Mouse (Mus musculus) hindbrain, embryonic 15.5 days (tissue): Measurements from ENCODE around the gene Naa38. TPM values are rescaled to one million over a fixed set of nuclear protein-coding genes. Genes with fewer than 3 reads are reported as not detected.

Experiments
- ATAC-seq: fragments of 200-750 bp; cut with Nextera tagmentation; 2 replicates; pipeline ENCODE4 v1.8.0; 2017; ENCODE audit warnings: low read depth, moderate number of reproducible peaks, moderate TSS enrichment; ENCODE audit not compliant: low FRiP score
- H3K27ac ChIP-seq: fragments of 300-500 bp; sonication (generic); replicated peaks from 2 replicates; pipeline ENCODE4 v1.5.1; 2015; ENCODE audit warnings: mild to moderate bottlenecking, inconsistent platforms
- H3K27me3 ChIP-seq: fragments of 300-500 bp; sonication (generic); 2 replicates; pipeline ENCODE4 v1.6.1; 2015; ENCODE audit warnings: control low read depth, inconsistent platforms
- H3K36me3 ChIP-seq: fragments of 300-500 bp; sonication (generic); 2 replicates; pipeline ENCODE4 v1.6.1; 2015; ENCODE audit warnings: control low read depth, inconsistent platforms
- H3K4me1 ChIP-seq: fragments of 300-500 bp; sonication (generic); replicated peaks from 2 replicates; pipeline ENCODE4 v1.6.1; 2015; ENCODE audit warnings: control low read depth, inconsistent platforms
- H3K4me2 ChIP-seq: fragments of 300-500 bp; sonication (generic); 2 replicates; pipeline ENCODE4 v1.6.1; 2015; ENCODE audit warnings: moderate library complexity, mild to moderate bottlenecking, inconsistent platforms
- H3K4me3 ChIP-seq: fragments of 300-500 bp; sonication (generic); 2 replicates; pipeline ENCODE4 v1.5.1; 2015; ENCODE audit warnings: mild to moderate bottlenecking, inconsistent platforms
- H3K9ac ChIP-seq: fragments of 300-500 bp; sonication (generic); 2 replicates; pipeline ENCODE4 v1.6.1; 2015; ENCODE audit warnings: inconsistent platforms
- H3K9me3 ChIP-seq: fragments of 300-500 bp; sonication (generic); 2 replicates; pipeline ENCODE4 v1.6.1; 2016; ENCODE audit warnings: control low read depth, inconsistent platforms
- WGBS: fragments of 180-500 bp; shearing (Covaris S2); methylation state at CpG from one replicate; pipeline ENCODE4 v1.1.7; 2015; 5-methylcytosine and 5-hydroxymethylcytosine counted together
- polyA plus RNA-seq: library from polyadenylated mRNA; unstranded; fragments of >200 nt; fragmentation: Nextera tagmentation; extraction: Ambion mirVana; gene quantifications from 2 replicates; pipeline ENCODE4 v1.2.1, GENCODE M21; 2015

The Naa38 gene
- polyA plus RNA-seq, 1 experiment from 2014 or later, result 109 TPM

DNA sequence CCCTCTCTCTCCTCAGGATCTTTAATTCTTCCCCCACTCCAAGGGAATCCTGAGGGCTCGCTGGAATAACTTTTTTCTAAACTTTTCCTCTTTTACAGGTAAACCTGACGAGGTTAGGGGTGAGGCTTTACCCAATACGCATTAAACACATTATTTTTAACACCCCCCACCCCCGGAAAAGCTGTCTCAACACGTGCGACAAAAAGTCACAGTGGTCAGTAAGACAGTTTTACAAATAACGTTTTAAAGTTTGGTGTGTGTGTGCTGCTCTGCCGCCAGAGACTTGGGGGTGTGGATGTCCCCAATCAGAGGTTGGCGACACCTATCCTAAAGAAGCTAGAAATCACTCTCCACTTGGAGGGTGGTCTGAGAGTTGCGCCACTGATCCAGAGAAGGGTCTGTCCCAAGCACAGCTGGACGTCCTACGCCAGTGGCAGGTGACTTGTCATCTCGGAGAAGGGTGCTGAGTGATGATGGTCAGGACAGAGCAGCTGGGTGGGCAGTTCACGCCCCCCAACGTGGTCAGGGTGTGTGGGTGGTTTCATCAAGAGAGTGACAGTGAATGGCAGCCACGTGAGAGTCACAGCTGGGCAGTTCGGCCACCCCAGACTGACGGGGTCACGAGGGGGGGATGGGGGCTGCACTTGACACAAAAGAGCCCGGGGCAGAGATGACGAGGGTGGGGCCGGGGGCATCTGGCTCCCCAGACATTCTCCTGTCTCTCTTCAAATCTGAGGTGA lies 27.5 kb upstream of the Naa38 start:
- no peaks in the 10 kb centered on the region for H3K9me3 ChIP-seq
- H3K4me1 ChIP-seq, result peaks cover 62% of the 10 kb centered on the region
- H3K27me3 ChIP-seq, result no peaks in the 10 kb centered on the region
- no peak for ATAC-seq
- peak overlapping the region; percentile 88 for H3K4me2 ChIP-seq
- H3K27ac ChIP-seq, result peak overlapping the region; percentile 100
- peak overlapping the region; percentile 91 for H3K4me3 ChIP-seq
- under 1% methylated on average over 22 of the region's 22 CpGs for WGBS
- H3K36me3 ChIP-seq, result peaks cover 10% of the 10 kb centered on the region
- peak overlapping the region; percentile 99 for H3K9ac ChIP-seq

GRCm38 (mm10) chr11:69368356-69369214 lies 26.7 kb upstream of the Naa38 start:
- Histone ChIP-seq H3K9me3 (no peaks in the 10 kb centered on the region), H3K27ac (peak overlapping the region; percentile 100), H3K4me3 (peak overlapping the region; percentile 91), H3K36me3 (peaks cover 2% of the 10 kb centered on the region), H3K4me1 (peaks cover 62% of the 10 kb centered on the region), H3K9ac (peak overlapping the region; percentile 99), H3K27me3 (no peaks in the 10 kb centered on the region), H3K4me2 (peak overlapping the region; percentile 88)
- under 1% methylated on average over 38 of the region's 106 CpGs for WGBS
- ATAC-seq, result peak; percentile 14; the same call in 1 of the 2 replicates

DNA sequence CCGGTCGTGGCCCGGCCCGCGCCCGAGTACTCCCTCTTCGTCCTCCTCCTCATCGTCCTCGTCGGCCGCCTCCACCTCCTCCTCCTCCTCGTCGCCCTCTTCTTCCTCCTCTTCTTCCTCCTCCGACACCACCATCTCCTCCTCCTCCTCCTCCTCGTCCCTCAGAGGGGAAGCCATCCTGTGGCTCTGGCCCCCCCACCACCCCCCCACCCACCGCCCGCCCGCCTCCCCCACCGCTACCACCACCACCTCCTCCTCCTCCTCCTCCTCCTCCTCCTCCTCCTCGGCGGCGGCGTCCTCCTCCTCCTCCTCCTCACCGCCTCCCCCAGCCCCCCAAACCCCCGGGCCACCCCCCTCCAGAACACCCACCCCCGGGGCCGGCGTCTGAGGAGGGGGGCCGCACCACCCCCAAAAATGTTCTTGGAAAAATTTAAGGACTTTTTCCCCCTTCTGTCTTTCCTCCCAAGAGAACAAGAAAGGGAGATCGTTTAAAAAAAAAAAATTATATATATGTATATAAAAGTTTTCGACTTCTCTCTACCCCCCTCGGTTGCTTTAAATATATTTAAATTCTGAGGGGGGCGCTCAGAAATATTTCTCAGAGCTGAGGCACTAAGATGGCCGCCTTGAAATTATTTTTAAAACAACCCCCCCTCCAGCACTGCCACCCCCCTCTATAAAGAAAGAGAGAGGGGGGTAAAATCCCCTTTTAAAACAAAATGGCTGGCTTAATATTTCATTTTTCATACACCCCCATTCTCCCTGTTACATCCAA lies 25.9 kb upstream of the Naa38 start, which contains the start of gene Chd3:
TSS of gene Chd3 (minus strand) at position 192 of the 775 bp plus-strand sequence.
- peak within 1 kb of the TSS; percentile 91 for H3K4me3 ChIP-seq
- H3K9ac ChIP-seq, result peak within 1 kb of the TSS; percentile 99
- no peak for ATAC-seq
- H3K27ac ChIP-seq, result peak within 1 kb of the TSS; percentile 100
- H3K9me3 ChIP-seq, result no peaks in the 10 kb centered on the region
- H3K4me2 ChIP-seq, result peak within 1 kb of the TSS; percentile 88
- H3K27me3 ChIP-seq, result no peaks in the 10 kb centered on the region
- peaks cover 59% of the 10 kb centered on the region for H3K4me1 ChIP-seq
- 2% methylated on average over 10 of the region's 34 CpGs for WGBS
- H3K36me3 ChIP-seq, result no peaks in the 10 kb centered on the region

DNA sequence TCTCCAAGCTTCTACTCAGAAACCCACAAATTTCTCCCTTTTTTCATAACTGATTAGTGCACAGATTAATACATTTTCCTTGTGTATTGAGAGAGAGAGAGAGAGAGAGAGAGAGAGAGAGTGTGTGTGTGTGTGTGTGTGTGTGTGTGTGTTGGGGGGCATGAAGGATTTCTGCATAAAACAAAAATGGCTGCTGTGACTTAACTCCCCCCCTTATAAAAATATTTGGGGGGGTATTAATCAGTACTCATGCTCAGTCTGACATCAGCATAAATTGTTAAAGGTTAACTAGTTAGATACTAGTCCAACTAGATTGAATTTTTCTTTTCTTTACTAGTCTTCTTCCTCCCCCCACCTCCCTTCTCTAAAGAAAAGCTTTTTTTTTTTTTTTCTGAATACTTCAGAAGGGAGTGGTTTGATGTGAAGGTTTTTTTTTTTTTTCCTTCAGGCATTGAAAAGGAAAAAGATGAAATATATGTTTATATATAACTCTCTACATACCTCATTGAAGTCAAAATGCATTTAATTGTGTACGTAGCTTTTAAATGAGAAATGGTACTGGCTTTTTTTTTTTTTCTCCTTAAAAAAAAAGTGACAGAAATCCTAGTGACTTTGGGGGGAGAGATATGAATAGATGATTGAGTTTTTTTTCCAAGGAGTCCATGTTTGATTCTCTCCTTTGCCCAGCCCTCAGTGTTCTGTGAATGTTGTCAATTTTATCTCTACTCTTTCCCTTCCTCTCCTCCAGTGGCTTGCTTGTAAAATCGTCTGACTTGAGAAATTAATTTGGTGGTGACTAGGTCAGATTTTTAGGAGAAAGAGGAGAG lies 25.1 kb upstream of the Naa38 start:
- WGBS, result 14% methylated on average over 2 of the region's 2 CpGs

GRCm38 (mm10) chr11:69370817-69371215 lies 24.5 kb upstream of the Naa38 start:
- H3K4me3 ChIP-seq, result peak overlapping the region; percentile 8; the same call in 1 of the 2 replicates
- H3K9me3 ChIP-seq, result no peaks in the 10 kb centered on the region
- 12% methylated on average over 9 of the region's 9 CpGs for WGBS
- H3K27me3 ChIP-seq, result no peaks in the 10 kb centered on the region
- ATAC-seq, result no peak
- no peak overlapping the region for H3K9ac ChIP-seq
- H3K4me1 ChIP-seq, result peaks cover 44% of the 10 kb centered on the region
- peak overlapping the region; percentile 45 for H3K4me2 ChIP-seq
- no peaks in the 10 kb centered on the region for H3K36me3 ChIP-seq
- H3K27ac ChIP-seq, result peak overlapping the region; percentile 75

More for the DNA sequence above, 25.1 kb upstream of the Naa38 start:
- Histone ChIP-seq H3K4me2 (peak overlapping the region; percentile 88), H3K27me3 (no peaks in the 10 kb centered on the region), H3K9ac (peak overlapping the region; percentile 99), H3K9me3 (no peaks in the 10 kb centered on the region), H3K4me3 (peak overlapping the region; percentile 91), H3K27ac (peak overlapping the region; percentile 100), H3K36me3 (no peaks in the 10 kb centered on the region), H3K4me1 (peaks cover 51% of the 10 kb centered on the region)
- no peak for ATAC-seq

DNA sequence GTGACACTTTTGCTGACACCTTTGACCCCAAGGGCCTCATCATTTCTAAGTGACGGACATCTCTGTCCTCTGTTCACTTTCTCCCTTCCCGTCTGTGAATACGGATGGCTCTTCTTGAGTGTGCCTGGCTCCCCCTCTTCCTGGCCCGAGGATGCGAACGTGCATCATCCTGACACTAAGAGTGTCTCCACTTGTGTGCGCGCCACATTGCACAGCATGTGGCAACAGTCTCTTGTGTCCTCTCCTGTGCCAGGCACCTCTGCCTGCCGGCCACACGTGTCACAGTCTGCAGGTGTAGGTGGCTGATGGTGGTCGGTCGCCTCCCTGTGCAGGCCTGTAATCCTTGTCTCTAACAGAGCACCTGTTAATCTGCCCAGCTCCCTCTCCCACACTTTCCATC lies 23.7 kb upstream of the Naa38 start:
- Histone ChIP-seq H3K36me3 (no peaks in the 10 kb centered on the region), H3K9me3 (no peaks in the 10 kb centered on the region), H3K9ac (peak overlapping the region; percentile 24; the same call in 1 of the 2 replicates), H3K4me1 (peaks cover 39% of the 10 kb centered on the region), H3K4me3 (no peak overlapping the region; the same call in 1 of the 2 replicates), H3K27ac (peak overlapping the region; percentile 75), H3K4me2 (peak overlapping the region; percentile 45), H3K27me3 (no peaks in the 10 kb centered on the region)
- no peak for ATAC-seq
- WGBS, result 19% methylated on average over 12 of the region's 12 CpGs

- WGBS, result 29% methylated on average over 12 of the region's 12 CpGs
These were observed 23.1 kb upstream of the Naa38 start for GRCm38 (mm10) chr11:69372056-69372779.

GRCm38 (mm10) chr11:69372780-69373170 lies 22.5 kb upstream of the Naa38 start:
- Histone ChIP-seq H3K27ac (peak overlapping the region; percentile 75), H3K9ac (no peak overlapping the region), H3K36me3 (no peaks in the 10 kb centered on the region), H3K9me3 (no peaks in the 10 kb centered on the region), H3K4me1 (peaks cover 30% of the 10 kb centered on the region), H3K27me3 (no peaks in the 10 kb centered on the region), H3K4me2 (no peak overlapping the region; the same call in 1 of the 2 replicates), H3K4me3 (no peak overlapping the region)
- 64% methylated on average over 3 of the region's 3 CpGs for WGBS
- ATAC-seq, result no peak

More at GRCm38 (mm10) chr11:69372056-69372779, 23.1 kb upstream of the Naa38 start:
- no peak for ATAC-seq
- Histone ChIP-seq H3K4me3 (no peak overlapping the region; the same call in 1 of the 2 replicates), H3K27me3 (no peaks in the 10 kb centered on the region), H3K9ac (0 out of 2 replicates have a peak overlapping the region, but pooled peaks have one; percentile 24), H3K4me1 (peaks cover 36% of the 10 kb centered on the region), H3K4me2 (peak overlapping the region; percentile 45), H3K27ac (peak overlapping the region; percentile 75), H3K9me3 (no peaks in the 10 kb centered on the region), H3K36me3 (no peaks in the 10 kb centered on the region)

GRCm38 (mm10) chr11:69373223-69373965 lies 21.9 kb upstream of the Naa38 start:
- Histone ChIP-seq H3K27ac (no peak overlapping the region), H3K9ac (no peak overlapping the region), H3K4me1 (peaks cover 26% of the 10 kb centered on the region), H3K9me3 (no peaks in the 10 kb centered on the region), H3K4me3 (no peak overlapping the region), H3K36me3 (no peaks in the 10 kb centered on the region), H3K27me3 (no peaks in the 10 kb centered on the region), H3K4me2 (no peak overlapping the region)
- ATAC-seq, result no peak
- 94% methylated on average over 16 of the region's 16 CpGs for whole genome bisulfite sequencing

GRCm38 (mm10) chr11:69375646-69376045 lies 19.6 kb upstream of the Naa38 start:
- no peaks in the 10 kb centered on the region for H3K9me3 ChIP-seq
- no peak overlapping the region for H3K4me3 ChIP-seq
- H3K36me3 ChIP-seq, result no peaks in the 10 kb centered on the region
- H3K27me3 ChIP-seq, result no peaks in the 10 kb centered on the region
- H3K4me1 ChIP-seq, result peaks cover 21% of the 10 kb centered on the region
- no peak overlapping the region for H3K27ac ChIP-seq
- no peak overlapping the region for H3K4me2 ChIP-seq
- ATAC-seq, result no peak
- H3K9ac ChIP-seq, result no peak overlapping the region
- 90% methylated on average over 4 of the region's 4 CpGs for whole genome bisulfite sequencing
